Mouse (Mus musculus) ZHBTc4 (cell line): ENCODE data around the gene Gpr179.

Source experiments
- DNase-seq: peaks from one replicate; pipeline ENCODE4 v3.0.0-alpha.2; 2011; ENCODE audit warnings: low read depth, low spot score

Gene Gpr179

GRCm38 (mm10) chr11:97352027-97352684, at the start of gene Gpr179:
Gene Gpr179 (minus strand): TSS chr11:97352077.
- DNase-seq: no peak

DNA sequence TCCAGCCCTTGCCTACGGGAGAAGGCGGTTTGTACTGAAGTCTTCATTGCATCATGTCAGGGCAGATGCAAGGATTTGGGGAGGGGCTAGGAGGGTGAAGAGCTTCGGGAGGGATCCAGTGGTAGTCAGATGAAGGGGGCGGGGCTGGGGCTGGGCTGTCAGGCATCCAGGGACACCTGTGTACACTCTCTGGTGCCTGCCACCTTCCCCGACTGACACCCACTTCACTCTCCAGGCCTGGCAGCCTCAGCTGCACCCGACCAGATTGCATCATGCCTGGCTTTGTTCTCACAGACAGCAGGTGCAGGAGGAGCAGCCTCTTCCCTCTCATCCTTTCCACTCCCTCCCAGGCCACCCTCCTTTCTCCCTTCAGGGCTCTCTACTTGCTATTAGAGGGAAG, 49.2 kb upstream of the Gpr179 start:
- peak; percentile 70 for DNase-seq

DNA sequence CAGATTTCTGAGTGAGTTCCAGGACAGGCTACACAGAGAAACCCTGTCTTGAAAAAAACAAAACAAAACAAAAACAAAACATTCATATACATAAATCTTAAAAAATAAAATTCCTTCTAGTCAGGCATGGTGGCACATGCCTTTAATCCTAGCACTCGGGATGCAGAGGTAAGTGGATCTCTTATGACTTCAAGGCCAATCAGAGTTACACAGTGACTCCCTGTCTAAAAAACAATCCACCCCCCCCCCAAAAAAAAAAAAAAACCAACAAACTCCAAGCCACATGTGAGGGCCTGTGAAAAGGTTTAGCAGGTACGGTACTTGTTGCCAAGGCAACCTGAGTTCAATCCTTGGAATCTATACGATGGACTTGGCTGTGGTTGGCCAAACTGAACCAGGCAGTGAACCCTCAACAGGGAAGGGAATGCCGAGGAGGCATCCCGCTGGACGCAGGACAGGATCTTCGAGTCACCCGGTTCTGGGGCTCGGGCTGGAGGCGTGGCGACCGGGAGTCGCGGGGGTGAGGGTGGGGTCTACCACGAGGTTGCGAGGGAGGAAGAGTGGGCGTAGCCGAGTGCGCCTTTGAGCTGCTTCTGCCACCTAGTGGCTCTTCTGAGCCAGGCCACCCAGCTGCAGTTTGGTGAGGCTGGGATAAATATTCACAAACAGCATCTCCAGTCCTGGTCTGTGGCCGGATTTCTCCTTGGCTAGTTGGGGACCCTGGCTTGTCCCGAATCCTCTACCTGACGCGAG, 48.3 kb upstream of the Gpr179 start:
- DNase-seq: peak; percentile 94

DNA sequence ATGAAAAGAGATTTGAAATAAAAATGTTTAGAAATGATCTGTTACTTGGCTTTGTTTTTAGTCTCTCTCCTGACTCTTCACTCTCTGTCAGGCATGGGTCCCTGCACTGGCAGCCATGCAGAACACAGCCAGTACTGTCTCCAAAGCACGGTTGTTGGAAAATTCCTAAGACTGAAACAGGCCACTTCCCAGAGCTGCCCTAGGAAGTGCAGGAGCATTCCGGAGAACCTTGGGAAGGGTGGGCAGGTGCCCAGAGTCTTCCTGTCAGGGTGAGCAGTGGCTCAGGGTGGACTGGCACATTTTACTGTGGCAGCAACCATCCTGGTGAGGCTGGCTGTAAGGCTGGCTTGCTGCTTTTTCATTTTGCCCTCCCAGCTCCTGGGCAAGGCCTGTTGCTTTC, 46.6 kb upstream of the Gpr179 start:
- DNase-seq: no peak

DNA sequence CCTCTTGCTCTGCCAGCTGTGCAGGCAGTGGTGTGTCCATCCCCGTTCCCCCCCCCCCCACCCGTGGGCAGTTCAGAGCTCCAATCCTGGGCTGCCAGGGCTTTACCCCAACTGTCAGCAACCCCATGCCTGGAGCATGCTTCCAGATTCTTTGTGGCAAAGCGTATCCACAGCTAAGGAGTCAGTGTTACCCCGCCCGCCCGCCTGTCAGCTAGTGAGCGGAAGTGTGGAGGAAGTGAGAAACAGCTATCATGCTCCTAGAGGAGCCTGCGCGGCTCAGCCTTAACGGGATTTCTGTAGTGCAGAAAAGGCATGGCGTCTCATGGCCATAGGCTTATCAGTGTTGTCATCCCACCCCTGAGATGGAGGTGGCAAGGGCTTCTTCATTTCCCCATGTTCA, 42.3 kb upstream of the Gpr179 start:
- DNase-seq: no peak

- peak; percentile 87 for DNase-seq
Observed at GRCm38 (mm10) chr11:97393658-97394057, 41.8 kb upstream of the Gpr179 start.

DNA sequence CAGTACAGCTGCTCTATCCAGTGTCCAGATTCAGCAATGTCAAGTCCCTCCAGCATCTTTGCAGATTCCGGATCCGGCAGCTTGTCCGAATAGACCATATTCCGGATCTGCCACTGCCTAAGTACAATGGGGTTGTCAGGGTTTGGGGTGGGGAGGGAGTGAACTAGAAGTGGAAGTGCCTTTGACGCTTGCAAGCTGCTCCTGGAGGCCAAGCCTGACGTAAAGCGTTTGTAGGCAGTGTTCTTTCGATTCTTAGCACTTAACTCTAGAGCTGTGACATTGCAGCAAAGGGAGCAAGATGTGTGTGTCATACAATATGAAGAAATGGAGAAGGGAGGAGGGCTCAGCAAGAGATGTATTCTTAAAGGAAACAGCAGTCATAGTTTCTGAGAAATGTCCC, 37.2 kb upstream of the Gpr179 start:
- no peak for DNase-seq

DNA sequence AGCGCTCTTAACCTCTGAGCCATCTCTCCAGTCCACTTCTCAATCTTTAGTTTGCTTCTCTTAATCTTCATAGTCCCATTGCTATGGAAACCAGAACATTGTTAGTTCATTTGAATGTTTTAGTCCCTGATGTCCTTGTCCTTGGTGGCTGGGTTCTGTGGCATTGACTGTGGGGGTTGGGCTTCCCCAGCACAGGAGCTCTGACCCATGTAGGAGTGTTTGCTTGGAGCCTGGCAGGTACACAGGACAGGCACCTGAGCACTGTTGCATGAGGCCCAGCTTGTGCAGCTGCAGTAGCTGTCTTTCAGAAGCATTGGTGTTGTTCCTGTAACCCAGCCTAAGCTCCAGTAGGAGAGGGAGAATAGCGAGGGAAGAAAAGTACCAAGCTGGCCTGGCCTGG, 35.9 kb upstream of the Gpr179 start:
- DNase-seq: no peak

DNA sequence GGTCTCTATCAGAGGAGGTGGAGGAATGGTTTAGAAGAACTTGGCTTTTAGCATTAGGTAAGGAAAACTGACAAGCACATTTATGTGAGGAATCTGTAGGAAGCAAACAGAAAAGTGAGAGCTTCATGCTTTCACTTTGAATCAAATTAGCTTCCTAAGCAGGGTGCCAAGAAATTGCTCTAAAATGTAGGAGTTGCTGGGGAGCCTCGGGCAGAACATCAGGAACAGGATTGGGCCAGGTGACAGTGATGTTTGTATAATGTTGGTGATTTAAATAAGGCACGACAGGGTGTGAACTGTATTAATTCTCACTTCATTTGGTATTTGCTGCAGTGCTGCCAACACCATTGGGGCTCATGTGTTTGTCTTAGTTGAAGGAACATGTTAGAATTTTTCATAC, 31.9 kb upstream of the Gpr179 start:
- no peak for DNase-seq

- DNase-seq: no peak
Observed at GRCm38 (mm10) chr11:97383017-97383416, 31.1 kb upstream of the Gpr179 start.

DNA sequence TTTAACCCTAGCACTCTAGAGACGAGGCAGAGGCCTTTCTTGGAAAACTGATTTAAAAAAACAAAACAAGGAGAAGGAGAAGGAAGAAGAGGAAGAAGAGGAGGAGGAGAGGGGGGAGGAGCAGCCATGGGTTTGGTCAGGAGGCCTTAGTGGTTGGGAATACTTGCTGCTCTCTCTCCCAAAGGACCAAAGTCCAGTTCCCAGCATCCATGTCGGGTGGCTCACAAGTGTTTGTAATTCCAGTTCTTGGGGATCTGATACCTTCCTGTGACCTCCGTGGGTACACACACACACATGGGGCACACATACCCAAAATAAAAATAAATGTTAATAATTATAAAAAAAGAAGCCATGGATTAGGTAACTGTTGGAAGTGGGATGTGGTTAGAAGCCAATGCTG, 28.2 kb upstream of the Gpr179 start:
- no peak for DNase-seq

GRCm38 (mm10) chr11:97373402-97373801, 21.5 kb upstream of the Gpr179 start:
- DNase-seq: no peak

GRCm38 (mm10) chr11:97372159-97372864, 20.4 kb upstream of the Gpr179 start:
- no peak for DNase-seq

- DNase-seq: no peak
Observed at GRCm38 (mm10) chr11:97370329-97371091, 18.6 kb upstream of the Gpr179 start.

DNA sequence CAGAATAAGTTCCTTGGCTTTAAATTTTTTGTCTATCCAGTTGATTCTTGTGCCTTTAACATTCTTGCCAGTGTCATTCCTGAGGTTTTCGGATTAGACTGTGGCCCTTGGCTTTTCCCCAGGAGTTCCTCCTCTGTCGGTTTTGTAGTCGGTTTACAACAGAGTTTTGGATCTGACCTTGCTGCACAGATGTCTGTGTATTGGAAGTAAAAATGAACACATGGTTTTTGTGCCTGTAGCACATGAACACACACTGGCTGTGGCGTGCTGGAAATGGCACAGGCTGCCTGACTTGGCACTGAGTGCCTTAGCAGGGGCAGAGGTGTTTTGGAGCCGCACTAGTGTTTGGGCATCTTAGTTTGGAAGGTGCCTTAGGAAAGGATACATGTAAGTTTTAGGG, 16.6 kb upstream of the Gpr179 start:
- DNase-seq: no peak

DNA sequence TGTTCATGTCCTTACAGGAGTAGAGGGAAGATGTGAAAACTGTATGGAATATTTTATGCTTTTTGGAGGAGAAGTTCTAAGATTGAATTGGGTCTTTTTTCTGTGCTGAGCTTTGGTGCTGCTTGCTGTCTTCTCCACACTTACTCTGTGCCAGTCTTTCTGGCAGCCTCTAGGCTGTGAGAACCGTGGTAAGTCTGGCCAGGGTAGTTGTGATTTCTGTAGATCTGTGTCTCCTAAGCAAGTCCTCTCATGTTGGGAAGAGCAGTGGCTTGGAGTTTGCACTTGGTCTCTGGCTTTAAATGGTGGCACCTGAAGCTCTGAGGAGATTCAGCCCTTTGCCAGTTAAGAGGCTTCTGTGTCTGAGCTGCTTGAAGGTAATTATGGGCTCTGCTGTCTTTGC, 13.7 kb upstream of the Gpr179 start:
- no peak for DNase-seq

DNA sequence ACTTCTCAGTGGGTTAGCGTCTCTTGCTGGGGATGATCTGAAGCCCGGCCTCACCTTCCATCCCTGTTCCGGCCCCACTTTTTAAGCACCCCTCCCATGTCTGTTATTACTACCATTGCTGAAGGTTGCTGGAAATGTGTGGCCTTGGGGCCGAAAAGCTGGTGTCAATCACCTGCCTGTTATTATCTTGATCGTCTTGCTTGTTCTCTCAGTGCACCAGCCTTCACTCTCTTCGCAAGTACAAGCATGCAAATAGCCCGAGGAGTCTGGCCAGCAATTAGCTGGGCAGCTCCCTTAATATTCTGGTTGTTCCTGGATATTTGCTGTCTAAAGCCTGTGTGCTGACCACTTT, 11.7 kb upstream of the Gpr179 start:
- no peak for DNase-seq

GRCm38 (mm10) chr11:97362943-97363643, 11.2 kb upstream of the Gpr179 start:
- DNase-seq: peak; percentile 42

DNA sequence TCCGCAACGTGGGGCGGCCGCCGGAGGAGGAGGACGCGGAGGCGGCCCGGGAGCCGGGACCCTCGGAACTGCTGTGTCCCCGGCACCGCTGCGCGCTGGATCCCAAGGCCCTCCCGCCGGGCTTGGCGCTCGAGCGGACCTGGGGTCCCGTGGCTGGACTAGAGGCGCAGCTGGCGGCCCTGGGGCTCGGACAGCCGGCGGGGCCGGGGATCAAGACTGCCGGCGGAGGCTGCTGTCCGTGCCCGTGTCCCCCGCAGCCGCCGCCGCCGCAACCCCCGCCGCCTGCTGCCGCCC, 10.7 kb upstream of the Gpr179 start:
- no peak for DNase-seq

DNA sequence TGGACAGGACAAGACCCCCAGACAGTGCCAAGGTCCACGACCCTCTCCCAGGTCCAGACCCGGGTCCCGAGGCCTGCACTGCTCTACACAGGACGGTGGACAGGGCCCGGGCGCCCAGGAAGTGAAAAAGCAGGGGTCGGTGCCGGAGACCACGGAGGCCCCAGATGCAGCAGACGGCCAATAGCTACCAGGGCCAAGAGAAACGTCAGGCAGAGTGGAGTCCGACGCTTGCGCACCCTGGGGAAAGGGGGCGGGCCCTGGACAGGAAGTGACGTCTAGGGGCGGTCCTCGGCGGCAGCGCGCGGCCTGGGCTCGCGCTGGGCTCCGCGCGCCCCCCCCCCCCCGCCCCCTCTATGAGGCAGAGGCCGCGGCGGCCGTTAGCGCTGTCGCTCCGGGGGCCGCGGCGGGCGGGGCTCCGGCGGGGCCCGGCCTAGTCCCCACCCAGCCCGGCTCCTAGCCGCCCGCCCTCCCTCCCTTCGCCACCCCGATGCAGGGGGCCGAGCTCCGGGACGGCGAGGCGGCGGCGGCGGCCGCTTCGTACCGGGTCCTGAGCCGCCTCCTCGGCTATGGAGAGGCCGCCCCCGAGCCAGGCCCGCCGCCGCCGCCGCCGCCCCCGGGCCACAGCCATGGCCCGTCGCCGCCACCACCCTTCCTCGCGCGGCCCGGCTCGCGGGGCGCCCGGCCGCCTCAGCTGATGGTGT, 10.2 kb upstream of the Gpr179 start, which contains the start of gene Socs7:
TSS of gene Socs7 (plus strand) at position 604 of the 701 bp plus-strand sequence.
- DNase-seq: peak; percentile 93

DNA sequence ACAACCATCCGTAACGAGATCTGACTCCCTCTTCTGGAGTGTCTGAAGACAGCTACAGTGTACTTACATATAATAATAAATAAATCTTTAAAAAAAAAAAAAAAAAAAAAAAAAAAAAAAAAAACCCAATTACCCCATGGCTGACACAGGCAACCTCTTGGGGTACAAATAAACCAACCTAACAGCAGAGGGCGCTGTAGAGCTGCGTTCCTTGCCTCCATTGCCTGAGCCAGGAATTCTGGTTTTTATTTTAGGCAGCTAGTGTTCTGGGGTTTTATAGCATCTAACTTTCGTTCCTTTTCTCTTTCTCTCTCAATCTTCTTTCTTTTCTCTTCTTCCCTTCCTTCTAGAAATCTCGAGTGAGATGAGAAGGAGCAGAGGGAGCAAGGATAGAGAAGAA, 5.8 kb upstream of the Gpr179 start:
- DNase-seq: peak; percentile 84
